Mouse (Mus musculus): ENCODE results near the gene Cox10. TPM values are rescaled to one million over a fixed set of nuclear protein-coding genes. Genes with fewer than 3 reads are reported as not detected.

The Cox10 gene
- polyA plus RNA-seq, 1 experiment from 2014 or later, result 13.1 TPM

DNA sequence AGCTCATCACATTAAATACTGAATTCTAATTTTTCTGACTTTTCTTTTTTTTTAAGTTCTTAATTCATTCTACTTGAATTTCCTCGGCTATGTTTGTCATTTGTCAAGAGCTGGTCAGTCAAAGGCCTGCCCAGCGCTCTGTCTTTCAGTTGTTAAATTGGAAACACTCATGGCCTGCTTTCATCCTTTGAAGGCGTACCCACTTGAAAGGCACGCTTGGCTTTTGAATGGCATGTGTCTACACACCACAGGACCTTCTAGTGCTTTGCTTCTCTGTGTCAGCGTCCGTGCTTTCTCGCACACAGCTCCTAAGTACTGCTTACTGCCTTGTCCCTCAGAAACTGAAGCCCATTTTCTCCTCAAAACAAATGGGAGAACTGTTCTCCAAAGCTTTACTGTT is 38.0 kb downstream of the Cox10 start:
- no peak overlapping the region for H3K4me2 ChIP-seq (replicated peaks; ENCODE audit: low read depth, low read length)
- no peak overlapping the region for H3K9ac ChIP-seq (replicated peaks; ENCODE audit: low read depth)
- H3K4me3 ChIP-seq (ENCODE audit: low read depth, low read length), result no peak overlapping the region
- no peaks in the 10 kb centered on the region for H3K36me3 ChIP-seq (ENCODE audit: insufficient read depth, low read length)
- no peaks in the 10 kb centered on the region for H3K27me3 ChIP-seq (replicated peaks; ENCODE audit: insufficient read depth, low read length)
- H3K4me1 ChIP-seq (ENCODE audit: insufficient read depth, low read depth, low read length), result no peaks in the 10 kb centered on the region
- peak; percentile 35; the same call in 1 of the 2 replicates for ATAC-seq
- peak; percentile 54 for DNase-seq (ENCODE audit: low spot score)
- H3K27ac ChIP-seq (ENCODE audit: low read length), result no peak overlapping the region
- H3K9me3 ChIP-seq (ENCODE audit: low read length), result no peaks in the 10 kb centered on the region
- WGBS, result 53% methylated on average over 7 of the region's 7 CpGs
- TF ChIP-seq EP300 (IDR thresholded peaks at IDR 0.05), result no peak
- TF ChIP-seq CTCF (IDR thresholded peaks at IDR 0.05), result no peak

DNA sequence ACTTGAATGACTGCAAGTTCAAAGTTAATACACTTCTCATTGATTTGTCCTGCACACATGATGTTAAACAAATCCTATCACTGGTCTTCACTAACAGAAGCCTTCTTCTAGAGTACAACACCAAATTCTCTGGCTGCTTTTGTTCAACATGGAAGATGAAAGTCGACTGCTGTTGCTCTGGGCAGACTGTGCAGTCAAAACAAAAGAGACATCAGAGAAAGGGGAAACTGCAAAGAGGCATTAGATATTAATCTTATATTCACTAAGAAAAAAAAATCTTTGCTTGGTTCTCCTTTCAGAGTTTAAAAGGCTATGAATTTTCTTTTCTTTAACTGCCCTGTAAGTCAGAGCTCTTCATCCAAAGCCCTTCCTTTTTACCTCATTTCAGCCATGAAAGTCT is 39.7 kb downstream of the Cox10 start:
- 25% methylated on average over 1 of the region's 1 CpGs for WGBS
- Histone ChIP-seq H3K36me3 (ENCODE audit: insufficient read depth, low read length) (no peaks in the 10 kb centered on the region), H3K9me3 (ENCODE audit: low read length) (no peaks in the 10 kb centered on the region), H3K4me1 (ENCODE audit: insufficient read depth, low read depth, low read length) (no peaks in the 10 kb centered on the region), H3K4me3 (ENCODE audit: low read depth, low read length) (no peak overlapping the region), H3K27me3 (replicated peaks; ENCODE audit: insufficient read depth, low read length) (no peaks in the 10 kb centered on the region), H3K9ac (replicated peaks; ENCODE audit: low read depth) (no peak overlapping the region), H3K4me2 (replicated peaks; ENCODE audit: low read depth, low read length) (no peak overlapping the region), H3K27ac (ENCODE audit: low read length) (no peak overlapping the region)
- no peak for DNase-seq (ENCODE audit: low spot score)
- no peak for ATAC-seq
- no peak for TF ChIP-seq EP300 (IDR thresholded peaks at IDR 0.05)
- no peak for TF ChIP-seq CTCF (IDR thresholded peaks at IDR 0.05)

DNA sequence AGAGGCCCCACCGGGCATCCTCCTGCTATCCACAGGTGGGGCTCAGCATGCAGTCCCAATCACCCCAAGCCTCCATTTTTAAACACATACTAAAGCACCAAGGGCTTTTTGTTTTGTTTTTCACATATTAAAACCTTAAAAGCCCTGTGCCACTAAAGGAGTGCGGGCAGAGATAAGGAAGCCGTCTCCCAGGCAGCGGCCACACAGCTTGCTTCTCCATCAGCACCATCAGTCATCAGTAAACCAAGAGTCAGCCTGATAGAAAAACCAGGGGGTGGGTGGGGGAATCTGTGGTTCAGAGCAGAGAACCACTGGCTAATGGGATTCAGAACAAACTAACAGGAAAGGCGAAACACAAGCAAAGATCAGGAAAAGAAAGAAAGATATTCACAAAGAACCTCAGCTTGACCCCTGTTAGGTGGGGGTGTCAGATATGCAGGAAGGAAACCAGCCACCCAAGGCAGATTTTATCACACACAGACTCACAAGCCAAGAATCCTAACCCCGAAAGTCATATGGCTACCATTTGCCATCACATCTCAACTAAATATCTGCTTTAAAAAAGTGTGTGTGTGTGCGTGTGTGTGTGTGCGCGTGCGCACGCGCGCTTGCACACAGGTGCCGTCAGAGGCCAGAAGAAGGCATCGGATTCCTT is 41.7 kb downstream of the Cox10 start:
- Histone ChIP-seq H3K4me1 (ENCODE audit: insufficient read depth, low read depth, low read length) (no peaks in the 10 kb centered on the region), H3K9ac (replicated peaks; ENCODE audit: low read depth) (no peak overlapping the region), H3K4me3 (ENCODE audit: low read depth, low read length) (no peak overlapping the region), H3K27me3 (replicated peaks; ENCODE audit: insufficient read depth, low read length) (no peaks in the 10 kb centered on the region), H3K4me2 (replicated peaks; ENCODE audit: low read depth, low read length) (no peak overlapping the region), H3K27ac (ENCODE audit: low read length) (no peak overlapping the region), H3K36me3 (ENCODE audit: insufficient read depth, low read length) (no peaks in the 10 kb centered on the region), H3K9me3 (ENCODE audit: low read length) (no peaks in the 10 kb centered on the region)
- DNase-seq (ENCODE audit: low spot score) (no peak), ATAC-seq (peak; percentile 19; the same call in 1 of the 2 replicates)
- 60% methylated on average over 15 of the region's 15 CpGs for WGBS
- TF ChIP-seq EP300 (IDR thresholded peaks at IDR 0.05) (no peak), CTCF (IDR thresholded peaks at IDR 0.05) (no peak)

DNA sequence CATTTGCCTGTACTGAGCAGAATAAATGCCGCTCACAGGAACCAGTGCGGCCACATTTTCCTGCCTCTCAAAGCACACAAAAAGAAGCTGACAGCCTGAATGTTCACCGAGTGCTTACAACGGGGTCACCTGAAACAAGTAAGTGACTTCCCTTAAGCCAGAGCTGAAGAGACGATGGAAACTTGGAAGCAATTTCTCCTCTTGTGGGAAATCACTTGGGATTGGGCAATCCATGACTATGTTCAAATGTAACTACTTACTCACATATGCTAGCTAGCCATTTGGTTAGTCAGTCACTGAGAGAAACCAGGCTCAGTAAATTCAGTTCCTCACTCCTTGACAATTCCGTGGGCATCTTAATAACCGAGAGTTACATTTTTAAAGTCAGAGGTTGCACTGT is 43.0 kb downstream of the Cox10 start:
- Histone ChIP-seq H3K27ac (ENCODE audit: low read length) (no peak overlapping the region), H3K36me3 (ENCODE audit: insufficient read depth, low read length) (no peaks in the 10 kb centered on the region), H3K27me3 (replicated peaks; ENCODE audit: insufficient read depth, low read length) (no peaks in the 10 kb centered on the region), H3K4me3 (ENCODE audit: low read depth, low read length) (no peak overlapping the region), H3K4me1 (ENCODE audit: insufficient read depth, low read depth, low read length) (no peaks in the 10 kb centered on the region), H3K4me2 (replicated peaks; ENCODE audit: low read depth, low read length) (no peak overlapping the region), H3K9ac (replicated peaks; ENCODE audit: low read depth) (no peak overlapping the region), H3K9me3 (ENCODE audit: low read length) (no peaks in the 10 kb centered on the region)
- ATAC-seq (peak; percentile 46; the same call in 1 of the 2 replicates), DNase-seq (ENCODE audit: low spot score) (peak; percentile 59)
- WGBS, result 47% methylated on average over 7 of the region's 7 CpGs
- TF ChIP-seq CTCF (IDR thresholded peaks at IDR 0.05) (no peak), EP300 (IDR thresholded peaks at IDR 0.05) (no peak)

DNA sequence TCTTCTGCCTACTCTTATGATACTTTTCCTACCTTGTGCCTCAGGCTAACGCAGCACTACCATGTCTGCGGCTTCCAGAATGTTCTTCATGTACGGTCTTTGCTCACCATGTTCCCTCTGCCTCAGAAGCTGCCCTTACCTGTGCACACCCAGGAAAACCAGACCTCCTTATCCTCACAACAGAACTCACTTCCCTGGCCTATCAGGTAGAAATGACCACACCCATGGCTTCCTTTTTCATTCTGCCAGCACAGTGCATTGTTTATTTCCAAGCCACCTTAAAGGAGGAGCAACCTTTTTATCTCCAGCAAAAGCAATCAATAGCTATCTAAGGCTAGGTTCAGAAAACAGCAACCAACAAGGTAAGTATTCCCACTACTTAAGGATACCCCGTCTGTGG is 43.6 kb downstream of the Cox10 start:
- ATAC-seq, result no peak
- no peak overlapping the region for H3K9ac ChIP-seq (replicated peaks; ENCODE audit: low read depth)
- 89% methylated on average over 4 of the region's 4 CpGs for WGBS
- H3K27me3 ChIP-seq (replicated peaks; ENCODE audit: insufficient read depth, low read length), result no peaks in the 10 kb centered on the region
- no peaks in the 10 kb centered on the region for H3K36me3 ChIP-seq (ENCODE audit: insufficient read depth, low read length)
- DNase-seq (ENCODE audit: low spot score), result no peak
- TF ChIP-seq EP300 (IDR thresholded peaks at IDR 0.05), result no peak
- no peak for TF ChIP-seq CTCF (IDR thresholded peaks at IDR 0.05)
- no peaks in the 10 kb centered on the region for H3K4me1 ChIP-seq (ENCODE audit: insufficient read depth, low read depth, low read length)
- H3K4me2 ChIP-seq (replicated peaks; ENCODE audit: low read depth, low read length), result no peak overlapping the region
- H3K9me3 ChIP-seq (ENCODE audit: low read length), result no peaks in the 10 kb centered on the region
- no peak overlapping the region for H3K4me3 ChIP-seq (ENCODE audit: low read depth, low read length)
- no peak overlapping the region for H3K27ac ChIP-seq (ENCODE audit: low read length)

DNA sequence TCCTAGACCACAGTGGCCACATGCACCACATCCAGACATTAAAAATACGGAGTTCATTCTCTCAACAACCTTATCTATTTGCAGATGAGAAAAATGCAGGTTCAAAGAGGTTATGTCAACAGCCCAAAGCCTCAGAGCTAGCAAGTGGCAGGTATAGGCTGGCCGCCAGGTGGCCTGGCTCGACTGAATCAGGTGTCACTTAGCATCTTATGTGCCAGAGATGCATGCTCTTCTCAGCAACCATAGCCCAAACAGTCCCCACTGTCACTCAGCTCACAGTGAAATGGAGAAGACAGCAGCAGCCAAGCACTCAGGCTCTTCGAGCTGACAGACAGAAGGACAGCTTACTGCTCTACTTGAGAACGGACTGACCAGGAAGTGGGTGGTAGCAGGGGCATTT is 44.6 kb downstream of the Cox10 start:
- ATAC-seq (no peak), DNase-seq (ENCODE audit: low spot score) (no peak)
- no peak overlapping the region for H3K4me2 ChIP-seq (replicated peaks; ENCODE audit: low read depth, low read length)
- no peak overlapping the region for H3K4me3 ChIP-seq (ENCODE audit: low read depth, low read length)
- no peak overlapping the region for H3K9ac ChIP-seq (replicated peaks; ENCODE audit: low read depth)
- no peaks in the 10 kb centered on the region for H3K9me3 ChIP-seq (ENCODE audit: low read length)
- no peaks in the 10 kb centered on the region for H3K4me1 ChIP-seq (ENCODE audit: insufficient read depth, low read depth, low read length)
- no peaks in the 10 kb centered on the region for H3K36me3 ChIP-seq (ENCODE audit: insufficient read depth, low read length)
- 47% methylated on average over 5 of the region's 5 CpGs for WGBS
- no peak overlapping the region for H3K27ac ChIP-seq (ENCODE audit: low read length)
- no peaks in the 10 kb centered on the region for H3K27me3 ChIP-seq (replicated peaks; ENCODE audit: insufficient read depth, low read length)
- no peak for TF ChIP-seq EP300 (IDR thresholded peaks at IDR 0.05)
- peak; percentile 44 for TF ChIP-seq CTCF (IDR thresholded peaks at IDR 0.05)
